Mouse (Mus musculus) heart, postnatal 36 days (tissue): Measurements from ENCODE around the gene Zkscan16. TPM values are rescaled to one million over a fixed set of nuclear protein-coding genes. Genes with fewer than 3 reads are reported as not detected.

ENCODE experiments used
- DNase-seq, 2 experiments: peaks; one replicate each; pipeline ENCODE4 v3.0.0; 2021 to 2022
- intact Hi-C: fragments of 180-260 bp; cut with DNase I; formaldehyde crosslinking; loops from one replicate; pipeline ENCODE4 v1.15.1; 2025
- total RNA-seq, 2 experiments: library from RNA; stranded (reverse); gene quantifications; 2 replicates each; pipeline ENCODE4 v1.2.3; 2021

Zkscan16 gene
- total RNA-seq, 2 experiments from 2014 or later, result not detected

- intact Hi-C loops, result no loop called here
- DNase-seq, result no peak
Observed at GRCm38 (mm10) chr4:58994762-58995161, 51.3 kb downstream of the Zkscan16 start, which contains the start of gene Dnajc25. Dnajc25 (plus strand) TSS chr4:58995062.

GRCm38 (mm10) chr4:58995251-58995693 lies 51.8 kb downstream of the Zkscan16 start:
- intact Hi-C loops, result no loop called here

GRCm38 (mm10) chr4:58997081-58997480 lies 53.7 kb downstream of the Zkscan16 start:
- DNase-seq, result no peak
- intact Hi-C loops, result no loop called here

More at GRCm38 (mm10) chr4:58995251-58995693, 51.8 kb downstream of the Zkscan16 start:
- DNase-seq, result no peak

GRCm38 (mm10) chr4:58998688-58999087 lies 55.3 kb downstream of the Zkscan16 start:
- no peak for DNase-seq
- intact Hi-C loops, result loop anchor here (1.0 kb wide), 1 partner anchor 13 kb away; no protein-coding TSS in a partner anchor

- intact Hi-C loops, result loop anchor here (1.0 to 10.0 kb wide), 4 partner anchors 14 to 1045 kb away; partner anchors contain the start of genes Ecpas and Txn1
- DNase-seq, result peak; percentile 72 to 78
Observed at GRCm38 (mm10) chr4:58999686-59000085, 56.3 kb downstream of the Zkscan16 start.

DNA sequence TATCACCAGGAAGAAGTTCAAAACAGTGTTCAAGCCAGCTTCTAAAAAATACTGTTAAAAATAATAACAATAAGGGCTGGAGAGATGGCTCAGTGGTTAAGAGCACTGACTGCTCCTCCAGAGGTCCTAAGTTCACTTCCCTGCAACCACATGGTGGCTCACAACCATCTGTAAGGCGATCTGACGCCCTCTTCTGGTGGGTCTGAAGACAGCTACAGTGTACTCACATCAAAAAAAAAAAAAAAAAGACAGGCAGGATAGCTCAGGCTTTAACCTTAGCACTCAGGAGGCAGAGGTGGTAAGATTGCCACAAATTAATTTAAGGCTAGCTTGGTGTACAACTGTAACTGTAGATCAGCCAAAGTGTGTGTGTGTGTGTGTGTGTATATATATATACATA lies 57.2 kb downstream of the Zkscan16 start:
- no peak for DNase-seq
- intact Hi-C loops, result loop anchor here (5.0 to 10.0 kb wide), 3 partner anchors 88 to 1046 kb away; partner anchors contain the start of genes Ecpas and Txn1

DNA sequence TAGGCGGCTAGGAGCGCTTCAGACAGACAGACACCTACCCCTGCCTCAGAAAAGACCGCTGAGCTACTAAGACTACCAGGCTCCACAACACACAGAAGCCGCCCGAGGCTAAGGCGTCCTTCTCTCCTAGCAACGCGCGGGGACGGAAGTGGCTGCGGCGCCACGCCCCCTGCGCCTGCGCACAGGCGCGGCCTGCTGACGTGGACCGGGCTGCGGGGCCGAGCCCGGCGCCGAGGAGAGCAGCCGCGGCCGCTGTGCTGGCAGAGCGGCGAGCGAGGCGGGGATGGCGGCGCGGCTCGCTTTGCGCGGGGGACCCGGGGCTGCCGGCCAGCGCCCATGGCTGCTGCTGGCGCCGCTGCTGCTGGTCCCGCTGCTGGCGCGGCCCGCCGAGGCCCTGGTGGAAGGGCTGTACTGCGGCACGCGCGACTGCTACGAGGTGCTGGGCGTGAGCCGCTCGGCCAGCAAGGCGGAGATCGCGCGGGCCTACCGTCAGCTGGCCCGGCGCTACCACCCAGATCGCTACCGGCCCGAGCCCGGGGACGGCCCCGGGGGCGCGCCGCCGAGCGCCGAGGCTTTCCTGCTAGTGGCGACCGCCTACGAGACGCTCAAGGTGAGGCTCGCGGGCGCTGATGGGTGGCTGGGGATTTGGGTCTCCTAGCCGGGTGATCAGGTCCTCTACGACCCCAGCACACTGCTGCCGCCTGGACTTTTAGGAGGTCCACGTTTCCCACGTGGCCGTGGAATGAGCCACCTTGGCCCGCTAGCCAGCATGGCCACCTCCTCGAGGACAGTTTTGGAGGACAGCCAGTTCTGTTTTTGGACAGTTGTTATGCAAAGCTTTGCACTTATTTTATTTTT lies 59.7 kb downstream of the Zkscan16 start, which contains the start of gene Gm20503:
Gene Gm20503, plus strand, starts transcription at position 263 of the 858 bp plus-strand sequence.
- DNase-seq, result peak; percentile 92 to 93
- intact Hi-C loops, result loop anchor here (2.0 to 10.0 kb wide), 4 partner anchors 32 to 1048 kb away; partner anchors contain the start of genes Ecpas, Gng10 and Txn1

GRCm38 (mm10) chr4:59003806-59004200 lies 60.4 kb downstream of the Zkscan16 start:
- intact Hi-C loops, result loop anchor here (2.0 to 10.0 kb wide), 4 partner anchors 31 to 1049 kb away; partner anchors contain the start of genes Ecpas, Gng10 and Txn1
- no peak for DNase-seq

- no peak for DNase-seq
- intact Hi-C loops, result loop anchor here (10.0 kb wide), 2 partner anchors 189 to 1051 kb away; partner anchors contain the start of gene Txn1
Observed at GRCm38 (mm10) chr4:59006211-59006610, 62.8 kb downstream of the Zkscan16 start.

DNA sequence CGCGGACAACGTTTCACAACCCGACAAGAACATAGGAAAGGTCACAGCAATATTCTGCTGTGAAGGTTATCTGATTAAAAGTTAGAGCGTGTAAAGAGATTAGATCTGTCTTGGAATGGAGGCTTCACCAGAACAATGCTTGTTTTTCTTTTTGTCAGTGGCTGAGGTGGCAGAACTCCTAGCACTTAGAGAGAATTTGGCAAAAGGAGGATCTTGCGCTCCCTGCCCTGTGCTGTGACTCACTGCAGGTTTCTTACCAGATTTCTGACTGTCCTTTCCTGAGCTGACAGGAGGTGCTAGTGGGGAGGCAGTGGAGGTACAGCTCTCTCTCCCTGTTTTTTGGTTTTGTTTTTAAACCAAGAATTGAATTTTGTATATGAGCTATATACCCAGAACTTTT lies 63.6 kb downstream of the Zkscan16 start:
- DNase-seq, result no peak
- intact Hi-C loops, result loop anchor here (10.0 kb wide), 2 partner anchors 188 to 1052 kb away; partner anchors contain the start of gene Txn1

Other genes starting within 250 kb of the Zkscan16 start
- not detected for gene Olfr267, start 155.9 kb upstream of the Zkscan16 start, total RNA-seq
- gene Ecpas, start 30.9 kb upstream of the Zkscan16 start, total RNA-seq, result 100 to 1,000 TPM; 212 TPM
- gene Ptgr1, start 43.5 kb downstream of the Zkscan16 start, total RNA-seq, result 1 to 10 TPM; 3.0 to 5.3 TPM
- 10 to 100 TPM; 18.7 to 19.5 TPM for gene Dnajc25, start 51.4 kb downstream of the Zkscan16 start, total RNA-seq
- 1 to 10 TPM; 2.7 TPM for gene Gm20503, start 59.6 kb downstream of the Zkscan16 start, total RNA-seq
- gene Gng10, start 91.5 kb downstream of the Zkscan16 start, total RNA-seq, result 10 to 100 TPM; 16.6 to 17.0 TPM
- not detected for gene AI481877, start 195.4 kb downstream of the Zkscan16 start, total RNA-seq
- gene Ugcg, start 245.6 kb downstream of the Zkscan16 start, total RNA-seq, result 10 to 100 TPM; 15.4 to 16.2 TPM